Mouse (Mus musculus) hindbrain, embryonic 16.5 days (tissue): Measurements from ENCODE around the gene Pck1. TPM values are rescaled to one million over a fixed set of nuclear protein-coding genes. Genes with fewer than 3 reads are reported as not detected.

Source experiments
- ATAC-seq: fragments of 200-750 bp; cut with Nextera tagmentation; 2 replicates; pipeline ENCODE4 v1.8.0; 2017; ENCODE audit warnings: moderate TSS enrichment, moderate library complexity
- H3K27ac ChIP-seq: fragments of 300-500 bp; sonication (generic); 2 replicates; pipeline ENCODE4 v1.5.1; 2014; ENCODE audit warnings: low read depth, mild to moderate bottlenecking, control low read depth, low read length, moderate library complexity
- H3K27me3 ChIP-seq: fragments of 300-500 bp; sonication (generic); replicated peaks from 2 replicates; pipeline ENCODE4 v1.6.1; 2014; ENCODE audit warnings: low read length; ENCODE audit not compliant: control insufficient read depth, insufficient read depth
- H3K36me3 ChIP-seq: fragments of 300-500 bp; sonication (generic); 2 replicates; pipeline ENCODE4 v1.6.1; 2014; ENCODE audit warnings: mild to moderate bottlenecking, low read length, moderate library complexity, mixed read lengths; ENCODE audit not compliant: control insufficient read depth, insufficient read depth
- H3K4me1 ChIP-seq: fragments of 300-500 bp; sonication (generic); 2 replicates; pipeline ENCODE4 v1.6.1; 2014; ENCODE audit warnings: low read depth, low read length; ENCODE audit not compliant: control insufficient read depth, insufficient read depth
- H3K4me2 ChIP-seq: fragments of 300-500 bp; sonication (generic); 2 replicates; pipeline ENCODE4 v1.6.1; 2014; ENCODE audit warnings: mild to moderate bottlenecking, low read length, control low read depth, moderate library complexity
- H3K4me3 ChIP-seq: fragments of 300-500 bp; sonication (generic); 2 replicates; pipeline ENCODE4 v1.5.1; 2014; ENCODE audit warnings: mild to moderate bottlenecking, low read length, control low read depth, moderate library complexity
- H3K9ac ChIP-seq: fragments of 300-500 bp; sonication (generic); 2 replicates; pipeline ENCODE4 v1.6.1; 2014; ENCODE audit warnings: low read depth, mild to moderate bottlenecking, control low read depth, low read length, moderate library complexity
- H3K9me3 ChIP-seq: fragments of 300-500 bp; sonication (generic); 2 replicates; pipeline ENCODE4 v1.6.1; 2014; ENCODE audit warnings: mild to moderate bottlenecking, low read length, moderate library complexity; ENCODE audit not compliant: control insufficient read depth
- WGBS: fragments of 180-500 bp; shearing (Covaris S2); extraction: QIAGEN DNeasy Blood & Tissue Kit; methylation state at CpG from one replicate; pipeline ENCODE4 v1.1.7; 2014; 5-methylcytosine and 5-hydroxymethylcytosine counted together
- polyA plus RNA-seq: library from polyadenylated mRNA; unstranded; fragments of >200 nt; fragmentation: Nextera tagmentation; extraction: Ambion mirVana; gene quantifications from 2 replicates; pipeline ENCODE4 v1.2.1, GENCODE M21; 2015

Gene Pck1
- polyA plus RNA-seq, 1 experiment from 2014 or later = not detected

- 0 out of 2 replicates have a peak, but pooled peaks cover 2% of the 10 kb centered on the region for H3K27me3 ChIP-seq
Observed at GRCm38 (mm10) chr2:173183836-173184460, 31.1 kb downstream of the Pck1 start.

GRCm38 (mm10) chr2:173184475-173185080, 31.7 kb downstream of the Pck1 start:
- WGBS = 59% methylated on average over 10 of the region's 11 CpGs
- Histone ChIP-seq H3K4me2 (no peak overlapping the region), H3K4me1 (no peaks in the 10 kb centered on the region), H3K9ac (no peak overlapping the region), H3K4me3 (no peak overlapping the region), H3K36me3 (no peaks in the 10 kb centered on the region), H3K27me3 (0 out of 2 replicates have a peak, but pooled peaks cover 2% of the 10 kb centered on the region), H3K27ac (no peak overlapping the region), H3K9me3 (no peaks in the 10 kb centered on the region)
- no peak for ATAC-seq

More at GRCm38 (mm10) chr2:173183836-173184460, 31.1 kb downstream of the Pck1 start:
- 14% methylated on average over 8 of the region's 8 CpGs for WGBS
- ATAC-seq = peak; percentile 34; the same call in 1 of the 2 replicates
- H3K4me3 ChIP-seq = no peak overlapping the region
- H3K27ac ChIP-seq = no peak overlapping the region
- no peaks in the 10 kb centered on the region for H3K9me3 ChIP-seq
- H3K4me1 ChIP-seq = no peaks in the 10 kb centered on the region
- H3K36me3 ChIP-seq = no peaks in the 10 kb centered on the region
- no peak overlapping the region for H3K4me2 ChIP-seq
- no peak overlapping the region for H3K9ac ChIP-seq

- no peak for ATAC-seq
- no peak overlapping the region for H3K4me2 ChIP-seq
- 0 out of 2 replicates have a peak, but pooled peaks cover 2% of the 10 kb centered on the region for H3K27me3 ChIP-seq
- no peak overlapping the region for H3K9ac ChIP-seq
- no peak overlapping the region for H3K4me3 ChIP-seq
- H3K9me3 ChIP-seq = no peaks in the 10 kb centered on the region
- H3K27ac ChIP-seq = no peak overlapping the region
- no peaks in the 10 kb centered on the region for H3K4me1 ChIP-seq
- no peaks in the 10 kb centered on the region for H3K36me3 ChIP-seq
- WGBS = 74% methylated on average over 6 of the region's 6 CpGs
Observed at GRCm38 (mm10) chr2:173185282-173185681, 32.4 kb downstream of the Pck1 start.

- Histone ChIP-seq H3K27me3 (0 out of 2 replicates have a peak, but pooled peaks cover 2% of the 10 kb centered on the region), H3K4me2 (no peak overlapping the region)
Observed at GRCm38 (mm10) chr2:173186047-173186943, 33.4 kb downstream of the Pck1 start.

GRCm38 (mm10) chr2:173187182-173187855, 34.5 kb downstream of the Pck1 start:
- Histone ChIP-seq H3K27me3 (0 out of 2 replicates have a peak, but pooled peaks cover 2% of the 10 kb centered on the region), H3K27ac (no peak overlapping the region), H3K36me3 (no peaks in the 10 kb centered on the region), H3K4me2 (no peak overlapping the region), H3K9me3 (no peaks in the 10 kb centered on the region), H3K9ac (no peak overlapping the region), H3K4me3 (no peak overlapping the region), H3K4me1 (no peaks in the 10 kb centered on the region)
- WGBS = 40% methylated on average over 8 of the region's 8 CpGs
- no peak for ATAC-seq

More at GRCm38 (mm10) chr2:173186047-173186943, 33.4 kb downstream of the Pck1 start:
- Histone ChIP-seq H3K9me3 (no peaks in the 10 kb centered on the region), H3K27ac (no peak overlapping the region), H3K9ac (no peak overlapping the region), H3K36me3 (no peaks in the 10 kb centered on the region), H3K4me3 (no peak overlapping the region), H3K4me1 (no peaks in the 10 kb centered on the region)
- WGBS = 34% methylated on average over 26 of the region's 26 CpGs
- peak; percentile 83 for ATAC-seq

GRCm38 (mm10) chr2:173194796-173195195, 41.9 kb downstream of the Pck1 start:
- Histone ChIP-seq H3K4me2 (no peak overlapping the region), H3K4me1 (no peaks in the 10 kb centered on the region), H3K36me3 (no peaks in the 10 kb centered on the region), H3K27ac (no peak overlapping the region), H3K9me3 (0 out of 2 replicates have a peak, but pooled peaks cover 2% of the 10 kb centered on the region), H3K4me3 (no peak overlapping the region), H3K27me3 (no peaks in the 10 kb centered on the region), H3K9ac (no peak overlapping the region)
- no peak for ATAC-seq
- WGBS = 89% methylated on average over 4 of the region's 4 CpGs

- no peak overlapping the region for H3K27ac ChIP-seq
- H3K36me3 ChIP-seq = no peaks in the 10 kb centered on the region
- H3K9me3 ChIP-seq = 0 out of 2 replicates have a peak, but pooled peaks cover 2% of the 10 kb centered on the region
- WGBS = 78% methylated on average over 19 of the region's 19 CpGs
- no peak overlapping the region for H3K4me3 ChIP-seq
- H3K9ac ChIP-seq = no peak overlapping the region
- H3K4me2 ChIP-seq = no peak overlapping the region
- ATAC-seq = no peak
- H3K27me3 ChIP-seq = no peaks in the 10 kb centered on the region
- peaks cover 3% of the 10 kb centered on the region; the same call in 1 of the 2 replicates for H3K4me1 ChIP-seq
Observed at GRCm38 (mm10) chr2:173202924-173203689, 50.3 kb downstream of the Pck1 start.

GRCm38 (mm10) chr2:173203726-173204125, 50.9 kb downstream of the Pck1 start:
- no peak overlapping the region for H3K9ac ChIP-seq
- no peaks in the 10 kb centered on the region for H3K27me3 ChIP-seq
- H3K9me3 ChIP-seq = 0 out of 2 replicates have a peak, but pooled peaks cover 2% of the 10 kb centered on the region
- H3K4me1 ChIP-seq = peaks cover 3% of the 10 kb centered on the region; the same call in 1 of the 2 replicates
- H3K27ac ChIP-seq = no peak overlapping the region
- no peak overlapping the region for H3K4me3 ChIP-seq
- no peak for ATAC-seq
- H3K4me2 ChIP-seq = no peak overlapping the region
- no peaks in the 10 kb centered on the region for H3K36me3 ChIP-seq
- 79% methylated on average over 3 of the region's 3 CpGs for WGBS
